Mouse (Mus musculus): Measurements from ENCODE around the gene H2-K1. TPM values are rescaled to one million over a fixed set of nuclear protein-coding genes. Genes with fewer than 3 reads are reported as not detected.
A peak's percentile ranks its signal among the peaks of the same experiment; 100 is the strongest.
"Not testable (repeated sequence)": the region's sequence is repeated elsewhere in the genome, so short reads cannot be mapped to it uniquely, and the experiment has no call there.

The H2-K1 gene
- polyA plus RNA-seq, 1 experiment from 2014 or later = 15.5 TPM

- DNase-seq (no peak), ATAC-seq (ENCODE audit: low FRiP score, low TSS enrichment) (no peak)
- H3K9ac ChIP-seq (replicated peaks; ENCODE audit: low read length) = peak overlapping the region; percentile 76
- H3K36me3 ChIP-seq (ENCODE audit: control insufficient read depth, insufficient read depth, low read length) = peaks cover 58% of the 10 kb centered on the region
- peak overlapping the region; percentile 90 for H3K4me3 ChIP-seq (replicated peaks; ENCODE audit: low read depth, low read length)
- 9% methylated on average over 10 of the region's 10 CpGs for WGBS
- H3K27me3 ChIP-seq (ENCODE audit: control insufficient read depth, insufficient read depth, low read length) = no peaks in the 10 kb centered on the region
- peak overlapping the region; percentile 84 for H3K4me2 ChIP-seq (ENCODE audit: low read length)
- peak overlapping the region; percentile 91 for H3K27ac ChIP-seq (replicated peaks; ENCODE audit: low read depth, low read length)
- peaks cover 18% of the 10 kb centered on the region for H3K4me1 ChIP-seq (ENCODE audit: control insufficient read depth, insufficient read depth, low read length)
- no peaks in the 10 kb centered on the region for H3K9me3 ChIP-seq (ENCODE audit: control insufficient read depth, low read length)
Measured at GRCm38 (mm10) chr17:33956336-33956735, 43.8 kb downstream of the H2-K1 start.

- peak within 1 kb of the TSS; percentile 91 for H3K27ac ChIP-seq (replicated peaks; ENCODE audit: low read depth, low read length)
- DNase-seq = peak; percentile 98
- peaks cover 52% of the 10 kb centered on the region for H3K36me3 ChIP-seq (ENCODE audit: control insufficient read depth, insufficient read depth, low read length)
- peak within 1 kb of the TSS; percentile 89 for H3K9ac ChIP-seq (replicated peaks; ENCODE audit: low read length)
- under 1% methylated on average over 50 of the region's 50 CpGs for WGBS
- ATAC-seq (ENCODE audit: low FRiP score, low TSS enrichment) = peak; percentile 89
- no peaks in the 10 kb centered on the region for H3K9me3 ChIP-seq (ENCODE audit: control insufficient read depth, low read length)
- peak within 1 kb of the TSS; percentile 90 for H3K4me3 ChIP-seq (replicated peaks; ENCODE audit: low read depth, low read length)
- peak within 1 kb of the TSS; percentile 93 for H3K4me2 ChIP-seq (ENCODE audit: low read length)
- peaks cover 20% of the 10 kb centered on the region for H3K4me1 ChIP-seq (ENCODE audit: control insufficient read depth, insufficient read depth, low read length)
- no peaks in the 10 kb centered on the region for H3K27me3 ChIP-seq (ENCODE audit: control insufficient read depth, insufficient read depth, low read length)
Measured at GRCm38 (mm10) chr17:33955555-33956214, 44.5 kb downstream of the H2-K1 start, which contains the start of the genes Vps52 and Rps18. Gene Vps52 (plus strand): TSS chr17:33955812. Gene Rps18 (minus strand): TSS chr17:33956001.

GRCm38 (mm10) chr17:33954646-33955554 is 45.2 kb downstream of the H2-K1 start:
- no peak; the same call in 1 of the 2 replicates for ATAC-seq (ENCODE audit: low FRiP score, low TSS enrichment)
- H3K27me3 ChIP-seq (ENCODE audit: control insufficient read depth, insufficient read depth, low read length) = no peaks in the 10 kb centered on the region
- H3K4me3 ChIP-seq (replicated peaks; ENCODE audit: low read depth, low read length) = peak overlapping the region; percentile 90
- peak overlapping the region; percentile 89 for H3K9ac ChIP-seq (replicated peaks; ENCODE audit: low read length)
- peak overlapping the region; percentile 93 for H3K4me2 ChIP-seq (ENCODE audit: low read length)
- peak overlapping the region; percentile 87 for H3K27ac ChIP-seq (replicated peaks; ENCODE audit: low read depth, low read length)
- H3K4me1 ChIP-seq (ENCODE audit: control insufficient read depth, insufficient read depth, low read length) = peaks cover 28% of the 10 kb centered on the region
- DNase-seq = no peak
- peaks cover 46% of the 10 kb centered on the region for H3K36me3 ChIP-seq (ENCODE audit: control insufficient read depth, insufficient read depth, low read length)
- 2% methylated on average over 33 of the region's 33 CpGs for WGBS
- H3K9me3 ChIP-seq (ENCODE audit: control insufficient read depth, low read length) = no peaks in the 10 kb centered on the region

- H3K9me3 ChIP-seq (ENCODE audit: control insufficient read depth, low read length) = no peaks in the 10 kb centered on the region
- H3K36me3 ChIP-seq (ENCODE audit: control insufficient read depth, insufficient read depth, low read length) = peaks cover 46% of the 10 kb centered on the region
- WGBS = 42% methylated on average over 5 of the region's 5 CpGs
- no peaks in the 10 kb centered on the region for H3K27me3 ChIP-seq (ENCODE audit: control insufficient read depth, insufficient read depth, low read length)
- H3K9ac ChIP-seq (replicated peaks; ENCODE audit: low read length) = peak overlapping the region; percentile 89; the same call in 1 of the 2 replicates
- H3K4me3 ChIP-seq (replicated peaks; ENCODE audit: low read depth, low read length) = peak overlapping the region; percentile 90
- H3K4me2 ChIP-seq (ENCODE audit: low read length) = peak overlapping the region; percentile 93
- no peak for ATAC-seq (ENCODE audit: low FRiP score, low TSS enrichment)
- H3K27ac ChIP-seq (replicated peaks; ENCODE audit: low read depth, low read length) = no peak overlapping the region
- DNase-seq = no peak
- peaks cover 34% of the 10 kb centered on the region for H3K4me1 ChIP-seq (ENCODE audit: control insufficient read depth, insufficient read depth, low read length)
Measured at GRCm38 (mm10) chr17:33953961-33954565, 46.1 kb downstream of the H2-K1 start.

DNA sequence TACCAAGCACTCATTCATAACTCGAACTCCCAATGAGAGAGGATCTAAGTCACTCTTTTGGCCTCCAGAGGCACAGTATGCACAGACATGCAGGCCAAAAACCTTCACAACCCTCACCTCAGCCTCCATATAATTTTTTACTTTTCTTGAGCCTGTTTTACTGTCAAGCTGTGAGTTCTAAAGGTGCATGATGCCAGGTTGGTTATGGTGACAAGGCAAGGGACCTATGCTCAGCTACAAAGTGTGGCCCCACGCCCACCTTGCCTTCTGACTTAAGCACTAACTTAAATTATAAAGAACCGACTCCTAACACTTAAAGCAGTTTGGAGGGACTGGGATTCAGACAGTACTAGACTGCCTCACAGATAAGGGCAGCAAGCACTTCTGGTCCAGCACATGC is 46.8 kb downstream of the H2-K1 start:
- no peak for DNase-seq
- ATAC-seq (ENCODE audit: low FRiP score, low TSS enrichment) = no peak
- no peak overlapping the region for H3K27ac ChIP-seq (replicated peaks; ENCODE audit: low read depth, low read length)
- H3K9me3 ChIP-seq (ENCODE audit: control insufficient read depth, low read length) = no peaks in the 10 kb centered on the region
- no peak overlapping the region for H3K4me3 ChIP-seq (replicated peaks; ENCODE audit: low read depth, low read length)
- no peaks in the 10 kb centered on the region for H3K27me3 ChIP-seq (ENCODE audit: control insufficient read depth, insufficient read depth, low read length)
- H3K36me3 ChIP-seq (ENCODE audit: control insufficient read depth, insufficient read depth, low read length) = peaks cover 45% of the 10 kb centered on the region
- peaks cover 34% of the 10 kb centered on the region for H3K4me1 ChIP-seq (ENCODE audit: control insufficient read depth, insufficient read depth, low read length)
- no peak overlapping the region for H3K9ac ChIP-seq (replicated peaks; ENCODE audit: low read length)
- H3K4me2 ChIP-seq (ENCODE audit: low read length) = no peak overlapping the region
- 90% methylated on average over 3 of the region's 3 CpGs for WGBS

DNA sequence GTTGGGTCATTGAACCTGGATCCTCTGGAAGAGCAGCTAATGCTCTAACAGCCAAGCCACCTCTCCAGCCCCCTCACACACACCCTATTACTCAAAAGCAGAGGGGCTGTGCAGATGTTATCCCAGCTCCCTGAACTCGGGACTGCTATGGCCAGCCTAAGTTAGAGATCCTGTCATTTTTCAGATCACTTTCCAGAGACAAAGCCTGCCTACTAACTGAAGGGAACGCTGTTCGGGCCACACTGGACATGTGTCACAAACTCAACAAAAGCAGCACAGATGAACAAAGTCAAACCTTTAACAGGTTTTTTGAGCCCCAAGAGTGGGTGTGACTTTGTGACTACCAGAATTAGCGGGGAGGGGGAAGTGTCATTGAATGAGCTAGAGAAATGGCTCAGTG is 47.3 kb downstream of the H2-K1 start:
- DNase-seq = no peak
- H3K9me3 ChIP-seq (ENCODE audit: control insufficient read depth, low read length) = no peaks in the 10 kb centered on the region
- no peak overlapping the region for H3K27ac ChIP-seq (replicated peaks; ENCODE audit: low read depth, low read length)
- no peak for ATAC-seq (ENCODE audit: low FRiP score, low TSS enrichment)
- H3K4me3 ChIP-seq (replicated peaks; ENCODE audit: low read depth, low read length) = no peak overlapping the region
- 84% methylated on average over 4 of the region's 4 CpGs for WGBS
- no peaks in the 10 kb centered on the region for H3K27me3 ChIP-seq (ENCODE audit: control insufficient read depth, insufficient read depth, low read length)
- peaks cover 34% of the 10 kb centered on the region for H3K4me1 ChIP-seq (ENCODE audit: control insufficient read depth, insufficient read depth, low read length)
- H3K9ac ChIP-seq (replicated peaks; ENCODE audit: low read length) = no peak overlapping the region
- H3K36me3 ChIP-seq (ENCODE audit: control insufficient read depth, insufficient read depth, low read length) = peaks cover 44% of the 10 kb centered on the region
- no peak overlapping the region for H3K4me2 ChIP-seq (ENCODE audit: low read length)

DNA sequence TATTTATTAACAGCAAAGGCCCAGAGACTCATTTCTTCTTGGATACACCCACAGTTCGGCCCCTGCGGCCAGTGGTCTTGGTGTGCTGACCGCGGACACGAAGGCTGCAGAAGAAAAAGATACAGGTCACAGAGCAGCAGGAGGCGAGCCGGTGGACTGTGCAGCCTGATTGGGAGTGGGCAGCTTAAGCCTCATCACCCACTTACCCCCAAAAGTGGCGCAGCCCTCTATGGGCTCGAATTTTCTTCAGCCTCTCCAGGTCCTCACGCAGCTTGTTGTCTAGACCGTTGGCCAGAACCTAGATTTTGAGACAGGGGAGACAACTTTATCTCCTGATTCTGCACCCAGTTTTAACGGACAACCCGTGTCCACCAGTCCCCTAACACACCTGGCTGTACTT is 48.1 kb downstream of the H2-K1 start:
- H3K27ac ChIP-seq (replicated peaks; ENCODE audit: low read depth, low read length) = not testable (repeated sequence)

More for the DNA sequence above, 48.1 kb downstream of the H2-K1 start:
- Histone ChIP-seq H3K36me3 (ENCODE audit: control insufficient read depth, insufficient read depth, low read length) (peaks cover 50% of the 10 kb centered on the region), H3K4me2 (ENCODE audit: low read length) (peak overlapping the region; percentile 96), H3K4me3 (replicated peaks; ENCODE audit: low read depth, low read length) (peak overlapping the region; percentile 52; the same call in 1 of the 2 replicates), H3K4me1 (ENCODE audit: control insufficient read depth, insufficient read depth, low read length) (peaks cover 34% of the 10 kb centered on the region)
- H3K9me3 ChIP-seq (ENCODE audit: control insufficient read depth, low read length); H3K27me3 ChIP-seq (ENCODE audit: control insufficient read depth, insufficient read depth, low read length); ATAC-seq (ENCODE audit: low FRiP score, low TSS enrichment); H3K9ac ChIP-seq (replicated peaks; ENCODE audit: low read length); DNase-seq: not testable (repeated sequence)
- 74% methylated on average over 13 of the region's 13 CpGs for WGBS

All from midbrain, embryonic 14.5 days (tissue).